Mouse (Mus musculus): Measurements from ENCODE around the gene Sult3a2. TPM values are rescaled to one million over a fixed set of nuclear protein-coding genes. Genes with fewer than 3 reads are reported as not detected.
"Not testable (repeated sequence)": the region's sequence is repeated elsewhere in the genome, so short reads cannot be mapped to it uniquely, and the experiment has no call there.

Sult3a2 gene
- not detected in 2 replicates for polyA plus RNA-seq (2015; fragmentation: Nextera tagmentation; extraction: Ambion mirVana)

DNA sequence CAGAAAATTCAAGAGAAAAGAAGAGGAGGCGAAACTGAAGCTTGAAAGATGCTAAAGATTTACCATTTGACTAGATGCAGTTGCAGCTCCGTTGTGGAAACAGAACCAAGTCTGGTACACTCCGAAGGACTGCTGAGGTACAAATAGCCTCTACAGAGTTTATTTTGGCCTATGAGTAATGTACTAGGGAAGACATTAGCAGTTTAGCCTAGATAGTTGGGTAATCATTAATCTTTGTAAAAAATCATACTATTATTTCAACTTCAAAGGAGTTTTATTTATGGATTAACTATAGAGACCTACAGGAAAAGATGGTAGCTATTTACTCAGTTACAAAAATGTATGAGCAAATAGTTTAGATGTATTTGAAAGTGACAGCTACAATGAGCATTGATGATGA is at the start of gene Sult3a2:
Gene Sult3a2, minus strand, starts transcription at position 101 of the 400 bp plus-strand sequence.
- no peak within 1 kb of the TSS for H3K4me2 ChIP-seq (ENCODE audit: low read depth, low read length)
- no peak within 1 kb of the TSS for H3K9ac ChIP-seq (ENCODE audit: low read length)
- no peaks in the 10 kb centered on the region for H3K4me1 ChIP-seq (replicated peaks; ENCODE audit: control insufficient read depth, insufficient read depth, low read length)
- no peaks in the 10 kb centered on the region for H3K27me3 ChIP-seq (ENCODE audit: control insufficient read depth, insufficient read depth, low read depth, low read length)
- H3K27ac ChIP-seq (ENCODE audit: low read length), result no peak within 1 kb of the TSS
- no peak within 1 kb of the TSS for H3K4me3 ChIP-seq (ENCODE audit: low read length)
- ATAC-seq (ENCODE audit: low read depth), result no peak
- no peaks in the 10 kb centered on the region for H3K36me3 ChIP-seq (ENCODE audit: control insufficient read depth, insufficient read depth, low read length)
- no peaks in the 10 kb centered on the region for H3K9me3 ChIP-seq (ENCODE audit: control insufficient read depth, low read length)
- WGBS, result 81% methylated on average over 3 of the region's 3 CpGs

DNA sequence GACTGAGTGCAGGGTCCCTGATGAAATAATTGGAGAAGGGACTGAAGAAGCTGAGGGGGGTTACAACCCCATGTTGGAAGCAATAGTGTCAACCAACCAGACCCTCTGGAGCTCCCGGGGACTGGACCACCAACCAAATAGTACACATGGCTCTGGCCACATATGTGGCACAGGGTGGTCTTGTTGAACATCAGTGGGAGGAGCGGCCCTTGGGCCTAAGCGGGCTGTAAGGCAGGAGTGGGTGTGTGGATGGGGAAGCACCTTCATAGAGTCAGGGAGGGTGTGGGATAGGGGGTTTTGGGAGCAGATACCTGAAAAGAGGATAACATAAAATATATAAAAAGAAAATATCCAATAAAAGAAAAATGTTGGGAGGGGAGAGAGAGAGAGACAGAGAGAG is 34.4 kb upstream of the Sult3a2 start:
- Histone ChIP-seq H3K4me2 (ENCODE audit: low read depth, low read length) (no peak overlapping the region), H3K4me3 (ENCODE audit: low read length) (no peak overlapping the region), H3K9me3 (ENCODE audit: control insufficient read depth, low read length) (no peaks in the 10 kb centered on the region), H3K4me1 (replicated peaks; ENCODE audit: control insufficient read depth, insufficient read depth, low read length) (no peaks in the 10 kb centered on the region), H3K27ac (ENCODE audit: low read length) (no peak overlapping the region), H3K9ac (ENCODE audit: low read length) (no peak overlapping the region), H3K36me3 (ENCODE audit: control insufficient read depth, insufficient read depth, low read length) (no peaks in the 10 kb centered on the region), H3K27me3 (ENCODE audit: control insufficient read depth, insufficient read depth, low read depth, low read length) (no peaks in the 10 kb centered on the region)
- 97% methylated on average over 3 of the region's 3 CpGs for WGBS
- no peak for ATAC-seq (ENCODE audit: low read depth)

GRCm38 (mm10) chr10:33816923-33817322 is 30.4 kb upstream of the Sult3a2 start:
- H3K9me3 ChIP-seq (ENCODE audit: control insufficient read depth, low read length), result no peaks in the 10 kb centered on the region
- no peak overlapping the region for H3K9ac ChIP-seq (ENCODE audit: low read length)
- no peaks in the 10 kb centered on the region for H3K27me3 ChIP-seq (ENCODE audit: control insufficient read depth, insufficient read depth, low read depth, low read length)
- H3K4me3 ChIP-seq (ENCODE audit: low read length), result no peak overlapping the region
- no peak for ATAC-seq (ENCODE audit: low read depth)
- WGBS, result 61% methylated on average over 1 of the region's 1 CpGs
- H3K27ac ChIP-seq (ENCODE audit: low read length), result no peak overlapping the region
- H3K36me3 ChIP-seq (ENCODE audit: control insufficient read depth, insufficient read depth, low read length), result no peaks in the 10 kb centered on the region
- no peak overlapping the region for H3K4me2 ChIP-seq (ENCODE audit: low read depth, low read length)
- H3K4me1 ChIP-seq (replicated peaks; ENCODE audit: control insufficient read depth, insufficient read depth, low read length), result no peaks in the 10 kb centered on the region

- no peak overlapping the region for H3K9ac ChIP-seq (ENCODE audit: low read length)
- no peak for ATAC-seq (ENCODE audit: low read depth)
- no peak overlapping the region for H3K4me2 ChIP-seq (ENCODE audit: low read depth, low read length)
Measured at GRCm38 (mm10) chr10:33814266-33814665, 27.8 kb upstream of the Sult3a2 start.

DNA sequence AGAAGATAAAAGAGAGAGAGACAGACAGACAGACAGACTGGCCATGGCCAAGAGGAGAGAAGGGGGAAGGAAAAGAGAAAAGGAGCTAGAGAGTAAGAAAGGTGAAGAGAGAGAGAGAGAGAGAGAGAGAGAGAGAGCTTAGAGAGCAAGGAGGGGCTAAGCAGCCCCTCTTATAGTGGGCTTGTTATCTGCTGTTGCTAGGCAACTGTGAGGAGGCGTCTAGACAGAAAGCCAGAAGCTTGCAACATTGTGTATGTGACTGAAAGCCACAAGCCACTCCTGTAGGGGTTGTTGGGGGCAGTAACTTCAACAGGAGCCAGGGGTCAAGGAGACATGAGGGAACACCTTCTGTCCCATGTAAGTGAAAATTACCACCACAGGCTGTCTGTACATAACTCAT is 25.3 kb upstream of the Sult3a2 start:
- 18% methylated on average over 1 of the region's 1 CpGs for WGBS

More at GRCm38 (mm10) chr10:33814266-33814665, 27.8 kb upstream of the Sult3a2 start:
- H3K4me3 ChIP-seq (ENCODE audit: low read length), result no peak overlapping the region
- no peaks in the 10 kb centered on the region for H3K9me3 ChIP-seq (ENCODE audit: control insufficient read depth, low read length)
- H3K27me3 ChIP-seq (ENCODE audit: control insufficient read depth, insufficient read depth, low read depth, low read length), result no peaks in the 10 kb centered on the region
- no peak overlapping the region for H3K27ac ChIP-seq (ENCODE audit: low read length)
- no peaks in the 10 kb centered on the region for H3K4me1 ChIP-seq (replicated peaks; ENCODE audit: control insufficient read depth, insufficient read depth, low read length)
- no peaks in the 10 kb centered on the region for H3K36me3 ChIP-seq (ENCODE audit: control insufficient read depth, insufficient read depth, low read length)

GRCm38 (mm10) chr10:33797221-33797949 is 10.9 kb upstream of the Sult3a2 start:
- H3K27ac ChIP-seq (ENCODE audit: low read length); H3K4me3 ChIP-seq (ENCODE audit: low read length); ATAC-seq (ENCODE audit: low read depth); H3K4me2 ChIP-seq (ENCODE audit: low read depth, low read length); H3K4me1 ChIP-seq (replicated peaks; ENCODE audit: control insufficient read depth, insufficient read depth, low read length); H3K9ac ChIP-seq (ENCODE audit: low read length); H3K27me3 ChIP-seq (ENCODE audit: control insufficient read depth, insufficient read depth, low read depth, low read length); H3K9me3 ChIP-seq (ENCODE audit: control insufficient read depth, low read length); H3K36me3 ChIP-seq (ENCODE audit: control insufficient read depth, insufficient read depth, low read length): not testable (repeated sequence)
- WGBS, result 74% methylated on average over 6 of the region's 6 CpGs

More for the DNA sequence above, 25.3 kb upstream of the Sult3a2 start:
- Histone ChIP-seq H3K4me3 (ENCODE audit: low read length) (no peak overlapping the region), H3K9me3 (ENCODE audit: control insufficient read depth, low read length) (no peaks in the 10 kb centered on the region), H3K4me1 (replicated peaks; ENCODE audit: control insufficient read depth, insufficient read depth, low read length) (no peaks in the 10 kb centered on the region), H3K9ac (ENCODE audit: low read length) (no peak overlapping the region), H3K27ac (ENCODE audit: low read length) (no peak overlapping the region), H3K36me3 (ENCODE audit: control insufficient read depth, insufficient read depth, low read length) (no peaks in the 10 kb centered on the region), H3K27me3 (ENCODE audit: control insufficient read depth, insufficient read depth, low read depth, low read length) (no peaks in the 10 kb centered on the region), H3K4me2 (ENCODE audit: low read depth, low read length) (no peak overlapping the region)
- no peak for ATAC-seq (ENCODE audit: low read depth)

DNA sequence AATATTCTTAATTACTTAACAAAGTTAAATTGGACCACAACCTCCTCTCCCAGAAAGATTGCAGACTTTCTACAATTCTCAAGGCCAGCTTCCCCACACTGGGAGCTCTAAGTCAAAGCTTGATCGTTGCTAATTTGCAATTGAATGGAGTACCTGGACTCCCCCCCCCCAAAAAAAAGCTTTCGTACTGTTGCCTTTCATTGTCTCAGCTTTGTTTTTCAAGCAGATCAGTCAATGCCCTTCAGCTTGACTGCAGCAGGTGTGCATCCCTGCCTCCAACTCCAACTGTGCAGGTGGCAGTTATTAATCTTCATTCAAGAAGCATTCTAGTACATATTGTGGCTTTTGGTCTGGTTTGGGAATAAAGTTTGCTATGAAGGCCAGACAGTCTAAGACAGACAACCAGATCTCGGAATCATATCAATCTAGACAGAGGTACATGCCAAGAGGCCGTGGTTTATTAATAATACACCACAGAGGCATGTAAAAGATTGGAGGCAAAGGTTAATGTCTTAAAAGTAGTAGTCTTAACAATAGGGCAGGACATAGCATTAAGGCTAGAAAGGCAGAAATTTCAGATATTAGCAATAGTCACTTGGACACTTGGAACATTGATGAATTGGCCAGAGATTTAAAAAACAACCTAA is 9.9 kb upstream of the Sult3a2 start:
- not testable (repeated sequence) for H3K36me3 ChIP-seq (ENCODE audit: control insufficient read depth, insufficient read depth, low read length); H3K4me1 ChIP-seq (replicated peaks; ENCODE audit: control insufficient read depth, insufficient read depth, low read length); ATAC-seq (ENCODE audit: low read depth); H3K27ac ChIP-seq (ENCODE audit: low read length); H3K27me3 ChIP-seq (ENCODE audit: control insufficient read depth, insufficient read depth, low read depth, low read length); H3K4me3 ChIP-seq (ENCODE audit: low read length); H3K9ac ChIP-seq (ENCODE audit: low read length); H3K9me3 ChIP-seq (ENCODE audit: control insufficient read depth, low read length); H3K4me2 ChIP-seq (ENCODE audit: low read depth, low read length)
- 74% methylated on average over 4 of the region's 4 CpGs for WGBS

GRCm38 (mm10) chr10:33792166-33792565 is 5.7 kb upstream of the Sult3a2 start:
- not testable (repeated sequence) for H3K9ac ChIP-seq (ENCODE audit: low read length); H3K9me3 ChIP-seq (ENCODE audit: control insufficient read depth, low read length); H3K27me3 ChIP-seq (ENCODE audit: control insufficient read depth, insufficient read depth, low read depth, low read length); H3K4me2 ChIP-seq (ENCODE audit: low read depth, low read length); H3K27ac ChIP-seq (ENCODE audit: low read length); ATAC-seq (ENCODE audit: low read depth); H3K4me1 ChIP-seq (replicated peaks; ENCODE audit: control insufficient read depth, insufficient read depth, low read length); H3K4me3 ChIP-seq (ENCODE audit: low read length); H3K36me3 ChIP-seq (ENCODE audit: control insufficient read depth, insufficient read depth, low read length)
- WGBS, result 87% methylated on average over 3 of the region's 3 CpGs

DNA sequence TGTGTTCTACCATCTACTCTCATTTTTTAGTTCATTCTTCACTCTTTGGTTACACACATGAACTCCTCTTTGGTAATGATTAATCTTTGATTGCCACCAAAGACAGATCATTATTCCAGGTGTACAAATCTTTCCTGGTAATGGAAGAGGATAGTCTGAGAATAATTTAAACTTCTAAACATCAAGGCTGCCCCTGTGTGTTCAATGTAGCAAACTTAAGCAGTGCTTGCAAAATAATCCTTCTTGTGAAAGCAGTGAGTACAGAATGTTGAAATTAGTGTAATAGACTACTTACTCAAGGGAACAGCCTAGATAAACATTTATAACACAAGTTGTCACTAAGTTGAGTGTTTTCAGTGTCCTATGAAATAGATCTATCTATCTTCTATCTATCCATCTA is 1.0 kb upstream of the Sult3a2 start:
- H3K9ac ChIP-seq (ENCODE audit: low read length), result no peak overlapping the region

More for the DNA sequence above, 1.0 kb upstream of the Sult3a2 start:
- no peaks in the 10 kb centered on the region for H3K9me3 ChIP-seq (ENCODE audit: control insufficient read depth, low read length)
- H3K27me3 ChIP-seq (ENCODE audit: control insufficient read depth, insufficient read depth, low read depth, low read length), result no peaks in the 10 kb centered on the region
- no peak overlapping the region for H3K4me2 ChIP-seq (ENCODE audit: low read depth, low read length)
- ATAC-seq (ENCODE audit: low read depth), result no peak
- H3K36me3 ChIP-seq (ENCODE audit: control insufficient read depth, insufficient read depth, low read length), result no peaks in the 10 kb centered on the region
- no peak overlapping the region for H3K27ac ChIP-seq (ENCODE audit: low read length)
- no peak overlapping the region for H3K4me3 ChIP-seq (ENCODE audit: low read length)
- no peaks in the 10 kb centered on the region for H3K4me1 ChIP-seq (replicated peaks; ENCODE audit: control insufficient read depth, insufficient read depth, low read length)
